Mouse (Mus musculus): ENCODE data around the gene OR5BS1P.

DNA sequence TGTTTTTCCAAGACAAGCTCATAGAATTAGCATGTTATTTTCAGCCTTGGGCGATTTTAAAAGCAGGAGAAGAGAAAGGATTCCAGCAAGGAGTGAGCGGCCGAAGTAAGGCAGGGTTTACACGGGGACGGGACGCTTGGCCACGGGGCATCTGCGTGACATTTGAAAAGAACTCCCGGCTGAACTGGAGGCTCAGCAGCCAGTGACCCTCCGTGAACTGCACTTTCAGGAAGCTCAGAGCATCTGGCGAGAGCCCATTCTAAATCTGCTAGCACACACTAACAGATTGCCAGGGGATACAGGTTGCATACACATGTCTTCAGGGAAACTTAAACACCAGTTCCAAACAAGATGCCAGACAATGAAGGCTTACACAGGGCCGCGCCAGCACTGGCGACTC lies 45.4 kb upstream of the OR5BS1P start:
- no peak for TF ChIP-seq ELF1 (IDR thresholded peaks at IDR 0.05; ENCODE audit: low read depth, low read length)
- no peak for TF ChIP-seq EP300 (IDR thresholded peaks at IDR 0.05; ENCODE audit: low read length)
- no peak for TF ChIP-seq MAX (IDR thresholded peaks at IDR 0.05; ENCODE audit: low read length)
- no peak for TF ChIP-seq USF2 (conservative IDR thresholded peaks at IDR 0.05; ENCODE audit: low read depth, low read length)
- no peak for TF ChIP-seq RAD21 (IDR thresholded peaks at IDR 0.05; ENCODE audit: low read depth, low read length)
